ENCODE assay signal across 15 mouse cellular contexts in genomic region chr1:42865336-42865939, GRCm38 (mm10). TPM values are rescaled to one million over a fixed set of nuclear protein-coding genes. Genes with fewer than 3 reads are reported as not detected.
DNase-seq lines count a peak whose midpoint lies in the region; ATAC-seq and TF ChIP-seq lines count a peak whose summit lies in the region.
"Had no signal": no experiment of that assay in that cellular context is flagged by ENCODE, and none has a peak within 500 bp of the region (broad histone marks: within the 10 kb centered on the region; RNA-seq: fewer than 3 reads in every experiment).

No protein-coding gene starts in this region.

- no peaks in the 10 kb centered on the region for H3K27me3 ChIP-seq in hindbrain, embryonic 12.5 days
- no peaks in the 10 kb centered on the region for H3K27me3 ChIP-seq in hindbrain, embryonic 11.5 days (ENCODE audit: control insufficient read depth, insufficient read depth, low read length)
- H3K27me3 ChIP-seq in lung, embryonic 14.5 days (ENCODE audit: insufficient read depth, low read length): no peaks in the 10 kb centered on the region
- no peaks in the 10 kb centered on the region for H3K27me3 ChIP-seq in embryonic facial prominence, embryonic 13.5 days
- H3K27me3 ChIP-seq: neural tube, embryonic 12.5 days had no signal

- no peak for DNase-seq in hindbrain, embryonic 11.5 days (ENCODE audit: low spot score)
- no peak for DNase-seq in lung, embryonic 14.5 days
- DNase-seq in lung, postnatal 25 days (ENCODE audit: low spot score): no peak
- DNase-seq in gastrocnemius, postnatal 25 days: no peak
- DNase-seq: cerebellum, adult 9-11 months; heart, adult 18-20 months; kidney, adult 8-10 months; layer of hippocampus, adult 9-11 months; right cerebral cortex, adult 18-20 months had no signal

- WGBS in hindbrain, embryonic 12.5 days: 93% methylated on average over 4 of the region's 4 CpGs
- 94% methylated on average over 4 of the region's 4 CpGs for WGBS in hindbrain, embryonic 11.5 days
- 92% methylated on average over 4 of the region's 4 CpGs for WGBS in lung, embryonic 14.5 days
- WGBS in embryonic facial prominence, embryonic 13.5 days: 90% methylated on average over 4 of the region's 4 CpGs

- H3K4me2 ChIP-seq in hindbrain, embryonic 12.5 days (replicated peaks): no peak overlapping the region
- H3K4me2 ChIP-seq in hindbrain, embryonic 11.5 days (replicated peaks; ENCODE audit: low read depth, low read length): no peak overlapping the region
- H3K4me2 ChIP-seq in lung, embryonic 14.5 days: no peak overlapping the region
- H3K4me2 ChIP-seq in embryonic facial prominence, embryonic 13.5 days: no peak overlapping the region
- H3K4me2 ChIP-seq: midbrain, embryonic 11.5 days; neural tube, embryonic 12.5 days had no signal

- no peak overlapping the region for H3K27ac ChIP-seq in hindbrain, embryonic 12.5 days
- H3K27ac ChIP-seq in hindbrain, embryonic 11.5 days (ENCODE audit: low read depth, low read length): no peak overlapping the region
- no peak overlapping the region for H3K27ac ChIP-seq in lung, embryonic 14.5 days (ENCODE audit: low read depth)
- H3K27ac ChIP-seq in embryonic facial prominence, embryonic 13.5 days: no peak overlapping the region
- H3K27ac ChIP-seq: neural tube, embryonic 12.5 days had no signal

- H3K4me3 ChIP-seq in hindbrain, embryonic 12.5 days: no peak overlapping the region
- H3K4me3 ChIP-seq in hindbrain, embryonic 11.5 days (ENCODE audit: low read depth, low read length): no peak overlapping the region
- no peak overlapping the region for H3K4me3 ChIP-seq in lung, embryonic 14.5 days (ENCODE audit: low read depth, low read length)
- no peak overlapping the region for H3K4me3 ChIP-seq in embryonic facial prominence, embryonic 13.5 days
- H3K4me3 ChIP-seq: neural tube, embryonic 12.5 days had no signal

- ATAC-seq in hindbrain, embryonic 12.5 days (ENCODE audit: low FRiP score): peak; percentile 46; the same call in 1 of the 2 replicates
- ATAC-seq in hindbrain, embryonic 11.5 days (ENCODE audit: low FRiP score): no peak
- ATAC-seq in lung, embryonic 14.5 days (ENCODE audit: insufficient read depth): peak; percentile 31; the same call in 1 of the 2 replicates
- ATAC-seq in embryonic facial prominence, embryonic 13.5 days (ENCODE audit: insufficient number of reproducible peaks, insufficient read depth, low FRiP score, low TSS enrichment, low read depth): peak; percentile 37; the same call in 1 of the 2 replicates
- peak; percentile 24; the same call in 1 of the 2 replicates for ATAC-seq in megakaryocyte, adult 5-6 weeks (ENCODE audit: poor library complexity, severe bottlenecking)

- no peak for TF ChIP-seq CTCF in lung, embryonic 14.5 days (IDR thresholded peaks at IDR 0.05; ENCODE audit: low read depth)

- H3K9ac ChIP-seq in hindbrain, embryonic 12.5 days: no peak overlapping the region
- H3K9ac ChIP-seq in hindbrain, embryonic 11.5 days (ENCODE audit: low read depth, low read length): no peak overlapping the region
- no peak overlapping the region for H3K9ac ChIP-seq in lung, embryonic 14.5 days
- no peak overlapping the region for H3K9ac ChIP-seq in embryonic facial prominence, embryonic 13.5 days
- H3K9ac ChIP-seq: neural tube, embryonic 12.5 days had no signal

- 0 out of 2 replicates have a peak, but pooled peaks cover 2% of the 10 kb centered on the region for H3K9me3 ChIP-seq in hindbrain, embryonic 12.5 days (replicated peaks)
- H3K9me3 ChIP-seq in hindbrain, embryonic 11.5 days (ENCODE audit: control insufficient read depth, low read length): no peaks in the 10 kb centered on the region
- H3K9me3 ChIP-seq in lung, embryonic 14.5 days (ENCODE audit: low read depth, low read length): no peaks in the 10 kb centered on the region
- no peaks in the 10 kb centered on the region for H3K9me3 ChIP-seq in embryonic facial prominence, embryonic 13.5 days
- H3K9me3 ChIP-seq: G1E; neural tube, embryonic 12.5 days had no signal

- H3K4me1 ChIP-seq in hindbrain, embryonic 12.5 days: no peaks in the 10 kb centered on the region
- no peaks in the 10 kb centered on the region for H3K4me1 ChIP-seq in hindbrain, embryonic 11.5 days (replicated peaks; ENCODE audit: control insufficient read depth, insufficient read depth, low read length)
- no peaks in the 10 kb centered on the region for H3K4me1 ChIP-seq in lung, embryonic 14.5 days (ENCODE audit: insufficient read depth)
- H3K4me1 ChIP-seq in embryonic facial prominence, embryonic 13.5 days: no peaks in the 10 kb centered on the region

- peaks cover 26% of the 10 kb centered on the region for H3K36me3 ChIP-seq in hindbrain, embryonic 12.5 days
- no peaks in the 10 kb centered on the region for H3K36me3 ChIP-seq in hindbrain, embryonic 11.5 days (ENCODE audit: control insufficient read depth, insufficient read depth, low read length)
- H3K36me3 ChIP-seq in lung, embryonic 14.5 days (ENCODE audit: insufficient read depth): peaks cover 27% of the 10 kb centered on the region
- H3K36me3 ChIP-seq in embryonic facial prominence, embryonic 13.5 days: peaks cover 35% of the 10 kb centered on the region

RNA-seq across cellular contexts. Expression of gene Mrps9, which starts 14.4 kb away (rescaled TPM):
- polyA plus RNA-seq in hindbrain, embryonic 12.5 days (2016; fragmentation: Nextera tagmentation; extraction: Ambion mirVana): 39.7 and 40.5 TPM in 2 replicates
- polyA plus RNA-seq in hindbrain, embryonic 11.5 days (2014; fragmentation: Nextera tagmentation; extraction: Ambion mirVana): 56.5 TPM in 2 replicates
- 49.4 and 53.4 TPM in 2 replicates for polyA plus RNA-seq in lung, embryonic 14.5 days (2014; fragmentation: Nextera tagmentation; extraction: Ambion mirVana)
- 48.2 and 53.5 TPM in 2 replicates for polyA plus RNA-seq in embryonic facial prominence, embryonic 13.5 days (2015; fragmentation: Nextera tagmentation; extraction: Ambion mirVana)
- 34.0 and 42.5 TPM in 2 replicates for total RNA-seq in megakaryocyte, adult 5-6 weeks (2015)
- total RNA-seq in megakaryocyte, adult 5-6 weeks (2017): 57.1 and 65.6 TPM in 2 replicates
- 10 to 100 TPM; 44.8 to 47.2 TPM for total RNA-seq in gastrocnemius, postnatal 25 days (2021)
